Mouse (Mus musculus) layer of hippocampus, postnatal 25 days (tissue): ENCODE measurements around the gene Lrriq3. TPM values are rescaled to one million over a fixed set of nuclear protein-coding genes. Genes with fewer than 3 reads are reported as not detected.

Experiments used
- total RNA-seq, 2 experiments: library from RNA; stranded (reverse); gene quantifications; 2 replicates each; pipeline ENCODE4 v1.2.3; 2021

The Lrriq3 gene
- total RNA-seq, 2 experiments from 2014 or later = 0.39 to 0.45 TPM

Other genes with a start within 250 kb of the Lrriq3 start
- gene Tnni3k, start 38.0 kb upstream of the Lrriq3 start, total RNA-seq = under 1 TPM; 0.12 to 0.20 TPM
- gene Fpgt, start within 50 bp of the Lrriq3 start, total RNA-seq = 10 to 100 TPM; 28.2 to 29.3 TPM